Mouse (Mus musculus): ENCODE measurements at regions not wholly inside any gene's neighbourhood (a gene's known extent, or its start where the extent isn't known, plus 50 kb on each side); places are given as distances from the start of the nearest gene placed in this dataset.
A peak's percentile ranks its signal among the peaks of the same experiment; 100 is the strongest.

DNA sequence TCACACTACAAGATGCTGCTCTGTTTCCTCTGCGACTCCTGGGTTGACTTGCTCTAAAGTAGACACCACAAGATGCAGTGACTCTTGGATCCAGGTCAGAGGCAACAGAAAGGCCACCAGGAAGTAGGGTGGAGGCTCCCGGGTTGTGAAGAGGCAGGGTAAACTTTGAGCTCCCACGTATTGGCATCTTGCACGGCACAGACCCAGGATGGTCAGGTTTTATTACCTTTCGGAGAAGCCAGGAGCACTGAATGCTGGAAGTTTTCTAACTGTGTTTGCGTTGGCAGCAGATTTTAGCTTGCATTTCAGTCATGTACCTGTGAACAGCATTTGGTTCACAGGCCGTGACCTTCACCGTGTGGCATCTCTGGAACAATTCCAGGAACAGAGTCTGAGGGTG lies 227.2 kb upstream of the Foxq1 start:
- peak in 1 of 2 experiments; percentile 62 for DNase-seq (ENCODE audit: low spot score in 2 of 2)

DNA sequence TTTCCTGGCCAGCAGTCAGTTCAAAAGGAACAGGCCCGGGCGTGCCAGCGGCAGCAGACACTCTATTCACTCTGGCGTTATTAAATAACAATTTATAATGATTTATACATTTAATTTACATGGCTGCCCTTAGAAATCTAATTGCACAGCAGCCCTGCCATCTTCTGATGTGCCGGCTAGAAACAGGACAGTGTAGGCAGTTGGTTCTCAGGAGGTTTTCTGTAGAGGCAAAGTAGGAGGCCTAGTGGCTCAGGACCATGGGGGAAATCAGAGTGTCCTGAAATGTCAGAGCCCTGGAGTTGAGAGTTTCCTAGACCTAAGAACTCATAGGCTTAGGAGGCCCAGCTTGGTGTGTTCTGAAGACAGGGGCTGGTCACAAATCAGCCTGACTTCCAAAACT lies 225.2 kb upstream of the Foxq1 start:
- DNase-seq (ENCODE audit: low spot score in 2 of 2): no peak

DNA sequence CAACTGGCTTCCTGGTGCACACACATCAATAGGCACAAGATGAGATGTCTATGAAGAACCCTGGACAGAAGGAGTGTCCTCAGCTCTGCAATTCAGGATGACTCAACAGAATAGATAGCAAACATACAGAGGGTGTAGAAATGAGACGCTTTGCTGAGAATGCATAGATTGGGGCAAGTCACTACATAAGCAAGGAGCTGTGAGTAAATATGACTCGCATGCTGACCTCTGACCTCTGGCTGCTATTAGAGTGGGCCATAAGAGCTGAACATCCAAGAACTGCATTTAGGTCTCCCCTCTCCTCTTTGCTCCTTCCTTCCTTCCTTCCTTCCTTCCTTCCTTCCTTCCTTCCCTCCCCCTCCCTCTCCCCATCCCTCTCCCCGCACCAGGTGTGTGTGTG lies 221.0 kb upstream of the Foxq1 start:
- DNase-seq (ENCODE audit: low spot score in 2 of 2): no peak

DNA sequence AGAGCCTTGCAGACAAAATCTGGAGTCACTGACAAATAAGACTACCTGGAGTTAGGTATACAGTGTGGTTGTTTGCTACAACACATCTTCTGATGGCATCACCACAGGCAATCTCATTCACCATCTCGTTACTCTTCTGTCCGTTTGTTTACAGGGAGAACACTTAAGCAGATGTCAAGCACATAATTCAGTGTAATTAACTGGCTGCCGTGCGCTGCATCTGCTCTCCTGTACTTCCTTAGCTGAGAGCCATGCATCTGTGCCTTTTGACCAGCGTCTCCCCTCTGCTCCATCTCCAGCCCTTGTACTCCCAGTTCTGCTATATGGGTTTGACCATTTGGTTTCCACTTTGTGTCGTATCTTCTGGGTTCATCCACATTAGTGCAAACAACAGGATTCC lies 218.3 kb upstream of the Foxq1 start:
- no peak for DNase-seq (ENCODE audit: low spot score in 2 of 2)

DNA sequence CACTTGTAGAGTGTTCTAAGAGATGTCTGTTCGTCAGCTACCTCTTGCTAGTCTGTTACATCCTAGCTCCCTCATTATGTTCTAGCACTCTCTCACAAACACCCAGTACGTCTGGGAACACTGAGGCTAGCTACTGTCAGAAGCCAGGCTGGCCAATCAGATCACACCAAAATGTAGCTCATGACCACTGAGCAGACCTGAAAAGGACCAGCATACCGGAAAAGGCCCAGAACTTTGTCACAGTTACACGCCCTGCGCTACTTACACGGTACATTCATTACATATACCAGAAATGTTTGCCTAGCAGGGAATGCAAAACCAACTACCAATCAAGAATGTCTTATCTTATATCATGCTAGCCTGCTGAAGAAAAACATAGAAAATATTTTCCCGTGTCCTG lies 216.5 kb upstream of the Foxq1 start:
- peak in 1 of 2 experiments; percentile 42 for DNase-seq (ENCODE audit: low spot score in 2 of 2)

DNA sequence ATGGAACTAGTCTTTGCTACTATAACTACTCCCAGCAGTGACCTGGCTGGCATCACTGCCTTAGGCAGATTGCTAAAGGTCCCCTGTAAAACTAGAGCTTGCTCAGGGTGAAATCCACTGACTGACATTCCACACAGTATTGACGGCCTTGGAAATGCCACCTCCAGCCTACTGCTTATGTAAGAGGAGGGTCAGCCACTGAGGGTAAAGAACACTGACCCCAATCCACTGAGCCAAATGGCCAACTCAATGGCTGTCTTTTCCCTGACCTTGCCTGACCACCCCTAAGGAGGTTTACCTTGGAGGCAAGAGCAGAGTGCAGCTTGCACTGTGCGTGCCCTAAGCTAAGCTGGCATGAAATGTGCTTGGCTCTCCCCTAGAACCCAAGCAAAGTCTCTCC lies 216.0 kb upstream of the Foxq1 start:
- no peak for DNase-seq (ENCODE audit: low spot score in 2 of 2)

DNA sequence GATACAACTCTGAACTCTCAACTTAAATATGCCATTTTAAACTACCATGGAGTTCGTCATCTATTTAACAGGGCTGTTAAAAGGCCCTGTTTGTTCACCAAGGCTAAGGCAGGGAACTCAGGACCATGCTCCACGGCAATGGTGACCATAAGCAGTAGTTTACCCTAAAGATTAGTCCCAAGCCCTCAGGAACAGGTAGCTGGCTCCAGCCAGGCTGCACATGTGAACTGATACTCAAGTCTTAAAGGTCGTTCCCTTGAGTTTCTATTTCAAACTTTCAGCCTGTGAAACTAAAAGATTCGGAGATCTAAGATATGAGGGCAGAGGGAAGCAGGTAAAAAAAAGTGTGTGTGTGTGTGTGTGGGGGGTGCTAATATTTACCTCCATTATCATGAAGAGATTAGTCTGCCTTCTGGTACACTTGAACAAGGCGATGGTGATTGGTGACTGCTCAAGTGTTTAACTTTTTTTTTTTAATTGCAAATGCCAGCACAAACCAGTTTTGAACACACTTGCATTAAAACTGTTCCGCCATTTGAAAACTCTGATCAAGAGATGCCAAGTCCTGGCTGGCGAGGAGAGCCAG lies 215.5 kb upstream of the Foxq1 start:
- DNase-seq (ENCODE audit: low spot score in 2 of 2): no peak

DNA sequence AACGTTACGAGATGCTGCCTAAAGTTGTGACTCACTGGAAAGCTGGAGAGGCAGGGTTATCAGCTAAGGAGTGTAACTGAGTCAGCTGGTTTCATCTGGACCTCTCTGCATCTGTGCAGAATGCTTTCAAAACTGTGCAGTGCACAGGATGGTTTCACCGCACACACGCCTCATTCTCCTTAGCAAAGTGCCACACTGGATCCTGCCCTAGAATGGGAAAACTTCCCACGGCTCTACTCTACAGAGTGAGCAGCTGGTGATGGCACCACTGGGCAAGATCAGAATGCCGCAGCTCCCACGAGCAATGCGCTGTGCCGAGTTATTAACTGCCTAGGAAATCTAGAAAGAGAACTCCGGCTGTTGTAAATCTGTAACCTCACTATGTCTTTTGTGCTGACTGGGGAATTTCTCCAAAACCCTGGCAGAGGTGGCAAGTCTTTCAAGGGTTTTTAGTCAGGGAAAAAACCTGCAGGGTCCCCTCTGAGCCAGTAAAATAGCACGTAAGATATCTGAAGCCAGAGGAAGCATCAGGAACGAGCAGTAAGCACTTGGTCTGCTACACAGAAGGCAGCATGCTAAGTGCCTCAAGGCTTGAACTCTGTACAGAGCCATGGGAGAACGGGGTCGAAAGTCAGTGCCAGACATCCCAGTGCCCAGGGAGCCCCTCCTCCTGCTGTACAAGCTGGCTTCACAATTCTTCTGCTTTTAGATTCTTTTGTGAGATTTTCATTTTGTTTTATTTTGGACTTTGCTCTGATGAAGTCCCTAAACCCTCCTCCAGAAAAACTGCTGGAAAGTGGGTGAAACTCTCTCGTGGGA lies 214.4 kb upstream of the Foxq1 start:
- DNase-seq (ENCODE audit: low spot score in 2 of 2): peak in 1 of 2 experiments; percentile 13

DNA sequence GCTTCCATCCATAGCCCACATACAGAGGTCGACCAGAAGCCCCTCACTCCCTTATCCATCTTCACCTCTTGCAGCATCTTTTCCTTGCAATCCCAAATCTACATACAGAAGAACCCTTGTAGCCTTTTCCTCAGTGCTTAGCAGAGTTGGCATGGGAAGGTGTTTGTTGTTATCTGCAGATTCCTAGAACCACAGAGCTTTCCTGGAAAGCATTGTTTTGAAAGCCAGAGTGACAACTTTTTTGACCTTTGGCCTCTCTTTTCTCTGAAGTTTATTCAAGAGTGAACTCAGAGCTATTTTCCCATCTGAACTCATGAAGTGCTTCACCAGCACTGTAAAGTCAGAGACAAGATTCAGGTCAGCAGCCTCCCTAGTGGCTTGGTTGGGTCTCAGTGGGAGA lies 209.7 kb upstream of the Foxq1 start:
- DNase-seq (ENCODE audit: low spot score in 2 of 2): no peak

DNA sequence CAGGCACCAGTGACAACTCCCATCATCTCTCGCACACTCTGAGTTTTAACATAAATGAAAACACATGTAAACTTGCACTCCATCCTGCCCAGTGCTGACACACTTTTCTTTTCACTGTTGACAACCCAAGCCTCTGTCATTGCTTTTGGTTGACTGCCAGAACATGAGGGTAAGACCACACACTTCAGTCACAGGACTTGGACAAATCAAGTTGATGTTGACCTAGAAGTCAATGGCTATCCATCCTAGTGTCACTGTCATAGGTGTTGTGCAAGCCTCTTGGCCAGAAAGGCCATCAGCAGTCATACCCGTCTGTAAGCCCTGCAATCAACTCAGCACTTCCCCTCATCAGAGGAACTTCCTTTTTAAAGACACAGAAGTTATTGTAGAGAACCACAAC lies 208.9 kb upstream of the Foxq1 start:
- DNase-seq (ENCODE audit: low spot score in 2 of 2): no peak

DNA sequence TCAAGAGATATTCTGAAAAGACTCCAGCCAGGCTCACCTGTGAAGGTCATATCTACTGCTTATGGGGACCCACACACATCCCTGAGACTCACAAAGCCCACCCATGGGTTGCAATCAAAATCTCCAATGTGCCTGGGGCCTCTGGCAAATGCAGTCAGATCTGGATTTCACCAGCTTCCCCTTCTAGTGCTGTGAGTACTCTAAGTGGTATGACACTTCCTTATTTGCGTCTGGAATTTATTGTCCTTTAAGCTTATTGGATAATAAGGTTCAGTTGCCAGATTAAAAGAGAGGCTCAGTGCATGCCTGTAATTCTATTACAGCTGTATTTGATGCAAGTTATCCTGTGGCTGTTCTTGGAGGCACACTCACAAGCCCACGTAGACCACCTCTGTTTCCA lies 206.3 kb upstream of the Foxq1 start:
- DNase-seq (ENCODE audit: low spot score in 2 of 2): no peak

DNA sequence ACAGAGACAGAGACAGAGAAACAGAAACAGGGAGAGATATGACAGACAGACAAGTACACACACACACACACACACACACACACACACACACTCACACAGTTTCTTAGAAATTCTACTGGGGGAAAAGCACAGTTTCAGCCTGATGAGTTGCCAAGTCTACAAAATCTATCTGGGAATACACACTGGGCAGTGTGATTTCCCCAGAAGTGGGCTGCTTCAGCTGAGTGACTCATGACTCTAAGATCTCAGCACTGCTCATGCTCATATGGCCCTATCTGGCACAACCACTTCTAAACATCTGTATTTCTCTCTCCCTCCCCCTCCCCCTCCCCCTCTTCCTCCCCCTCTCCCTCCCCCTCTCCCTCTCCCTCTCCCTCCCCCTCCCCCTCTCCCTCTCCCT lies 204.5 kb upstream of the Foxq1 start:
- no peak for DNase-seq (ENCODE audit: low spot score in 2 of 2)

DNA sequence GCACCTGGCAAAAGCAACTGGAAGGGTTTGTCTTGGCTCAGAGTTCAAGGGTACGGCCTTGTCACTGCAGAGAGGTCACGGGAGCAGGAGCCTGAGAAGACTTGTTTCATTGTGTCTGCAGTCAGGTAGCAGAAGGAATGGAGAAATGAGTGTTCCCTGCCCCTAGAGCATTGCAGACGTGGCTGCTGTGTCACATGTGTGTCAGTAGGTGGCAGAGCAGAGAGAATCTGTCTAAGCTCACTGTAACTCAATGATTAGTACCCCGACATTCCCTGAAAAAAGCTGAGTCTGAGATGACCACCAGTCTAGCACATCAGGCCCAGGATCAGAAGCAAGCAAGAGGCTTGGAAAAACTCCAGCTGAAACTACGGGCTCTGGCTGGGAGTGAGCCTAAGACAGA lies 203.1 kb upstream of the Foxq1 start:
- no peak for DNase-seq (ENCODE audit: low spot score in 2 of 2)

DNA sequence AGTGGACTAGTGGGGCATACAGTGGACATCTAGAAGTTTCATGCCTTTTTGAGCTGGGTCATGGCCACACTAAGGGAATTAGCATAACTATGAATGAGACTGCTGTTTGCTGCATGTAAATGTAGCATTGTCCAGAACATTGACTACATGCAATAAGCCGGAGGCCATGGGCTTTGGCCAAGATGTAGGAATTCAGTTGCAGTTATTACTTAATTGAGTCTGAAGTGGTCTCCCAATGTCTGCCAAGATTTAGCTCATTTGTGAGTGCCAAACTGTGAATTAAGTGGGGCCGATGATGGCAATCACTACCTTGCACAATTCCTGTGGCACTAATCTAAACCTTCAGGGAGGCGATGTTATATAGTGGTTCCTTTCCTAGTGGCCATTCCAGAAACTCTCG lies 196.6 kb upstream of the Foxq1 start:
- DNase-seq (ENCODE audit: low spot score in 2 of 2): no peak

DNA sequence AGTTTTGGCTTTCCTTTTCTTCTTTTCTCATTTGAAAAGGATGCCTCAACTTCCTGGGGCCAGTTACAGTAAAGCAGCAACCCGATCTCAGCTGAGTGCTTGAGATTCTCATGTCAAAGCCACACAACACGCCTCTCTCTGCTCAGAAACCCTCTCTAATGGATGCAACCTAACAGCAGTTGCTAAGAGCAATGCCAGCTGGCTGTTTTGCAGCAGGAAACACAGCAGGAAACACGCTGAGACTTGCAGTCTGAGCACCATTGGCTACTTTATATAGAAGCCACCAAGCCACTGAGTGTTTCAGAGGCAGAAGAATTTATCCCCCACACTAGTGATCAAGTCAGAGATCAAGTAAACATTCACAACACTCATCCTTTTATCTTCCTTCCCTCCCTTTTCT lies 193.5 kb upstream of the Foxq1 start:
- no peak for DNase-seq (ENCODE audit: low spot score in 2 of 2)

DNA sequence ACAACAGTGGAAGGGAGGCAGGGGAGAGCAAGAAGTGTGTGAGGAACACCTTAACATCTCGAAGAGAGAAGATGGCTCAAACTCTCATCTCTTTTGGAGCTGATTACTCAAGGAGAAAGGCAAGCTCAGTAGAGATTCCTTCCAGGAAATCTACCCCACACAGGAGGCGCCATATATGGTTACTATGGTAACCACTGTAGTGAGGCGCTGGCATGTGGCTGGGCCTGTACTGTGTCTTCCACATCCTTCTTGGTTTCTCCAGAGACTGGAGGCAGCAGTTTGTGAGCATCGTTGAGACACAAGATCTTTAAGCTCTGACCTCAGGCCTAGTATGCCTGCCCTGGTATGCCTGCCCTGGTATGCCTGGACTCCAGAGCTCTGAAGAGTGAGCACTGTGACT lies 191.6 kb upstream of the Foxq1 start:
- no peak for DNase-seq (ENCODE audit: low spot score in 2 of 2)

DNA sequence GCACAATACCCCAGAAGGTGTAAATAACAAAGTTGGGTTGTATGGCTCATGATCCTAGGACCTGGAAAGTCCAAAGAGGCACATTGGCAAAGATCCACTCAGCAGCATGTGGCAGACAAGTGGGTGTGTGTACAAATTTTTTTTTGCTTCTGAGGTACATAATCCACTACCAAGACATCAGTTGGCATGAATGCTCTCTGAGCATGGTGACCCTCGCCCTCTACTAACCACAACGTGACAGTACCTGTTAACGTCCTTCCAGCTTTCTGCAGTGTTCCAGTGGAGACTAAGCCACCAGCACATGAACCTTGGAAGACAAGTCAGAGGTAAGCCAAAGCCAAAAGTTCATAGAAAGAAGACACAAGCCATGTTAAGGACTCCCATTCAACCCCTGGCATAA lies 188.7 kb upstream of the Foxq1 start:
- DNase-seq (ENCODE audit: low spot score in 2 of 2): no peak

DNA sequence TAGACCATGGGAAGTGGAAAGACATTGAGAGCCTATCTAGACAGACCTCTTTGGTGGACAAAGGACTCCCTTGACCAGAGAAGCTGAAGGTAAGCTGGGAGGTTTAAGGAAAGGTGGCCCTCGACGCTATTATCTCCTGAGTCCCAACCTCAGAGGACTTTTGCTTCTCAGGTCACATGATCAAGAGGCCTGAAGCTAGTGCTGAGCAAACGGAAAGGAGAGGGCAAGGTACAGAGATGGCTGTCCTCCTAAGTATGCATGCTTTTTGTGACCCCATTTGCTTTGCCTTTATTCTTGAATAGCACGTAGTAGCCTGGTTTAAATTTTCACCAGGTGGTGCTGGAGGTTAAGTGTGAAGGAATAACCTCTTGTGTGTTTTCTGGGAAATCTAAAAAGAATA lies 186.8 kb upstream of the Foxq1 start:
- DNase-seq (ENCODE audit: low spot score in 2 of 2): no peak

DNA sequence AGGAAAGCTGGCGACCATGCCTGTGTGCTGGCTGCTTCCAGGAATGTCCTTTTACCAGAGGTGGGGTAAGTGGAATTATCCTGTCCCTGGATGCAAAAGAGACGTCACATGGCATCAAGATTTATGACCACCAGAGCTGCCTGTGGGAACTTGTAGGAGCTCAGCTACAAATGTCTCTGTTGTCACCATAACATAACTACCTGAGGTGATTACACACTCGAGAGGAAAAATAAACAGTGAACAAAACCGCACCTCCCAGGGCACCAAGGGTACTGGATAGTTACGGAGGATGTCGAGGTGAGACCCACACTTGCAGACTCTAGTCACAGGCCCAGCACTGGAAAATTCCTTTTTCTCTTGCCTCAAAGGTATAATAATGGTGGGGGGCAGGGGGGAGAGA lies 185.1 kb upstream of the Foxq1 start:
- peak in 1 of 2 experiments; percentile 15 for DNase-seq (ENCODE audit: low spot score in 2 of 2)

DNA sequence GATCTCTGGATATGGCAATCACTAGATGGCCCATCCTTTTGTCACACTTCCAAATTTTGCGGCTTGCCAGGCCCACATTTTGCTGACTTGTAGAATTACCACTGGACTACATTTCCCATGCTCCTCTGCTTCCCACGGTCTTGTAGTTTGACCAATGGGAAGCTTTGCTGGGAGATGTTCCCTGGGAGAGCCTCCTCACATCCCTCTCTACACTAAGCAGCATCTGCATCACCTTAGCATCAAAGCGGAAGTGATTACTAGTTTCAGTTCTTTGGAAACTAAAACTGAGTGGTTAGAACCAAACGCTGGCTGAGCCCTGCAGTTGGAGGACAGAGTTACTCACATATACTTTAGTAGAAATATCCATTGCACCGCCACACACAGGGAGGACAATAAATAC lies 181.9 kb upstream of the Foxq1 start:
- DNase-seq (ENCODE audit: low spot score in 2 of 2): no peak

DNA sequence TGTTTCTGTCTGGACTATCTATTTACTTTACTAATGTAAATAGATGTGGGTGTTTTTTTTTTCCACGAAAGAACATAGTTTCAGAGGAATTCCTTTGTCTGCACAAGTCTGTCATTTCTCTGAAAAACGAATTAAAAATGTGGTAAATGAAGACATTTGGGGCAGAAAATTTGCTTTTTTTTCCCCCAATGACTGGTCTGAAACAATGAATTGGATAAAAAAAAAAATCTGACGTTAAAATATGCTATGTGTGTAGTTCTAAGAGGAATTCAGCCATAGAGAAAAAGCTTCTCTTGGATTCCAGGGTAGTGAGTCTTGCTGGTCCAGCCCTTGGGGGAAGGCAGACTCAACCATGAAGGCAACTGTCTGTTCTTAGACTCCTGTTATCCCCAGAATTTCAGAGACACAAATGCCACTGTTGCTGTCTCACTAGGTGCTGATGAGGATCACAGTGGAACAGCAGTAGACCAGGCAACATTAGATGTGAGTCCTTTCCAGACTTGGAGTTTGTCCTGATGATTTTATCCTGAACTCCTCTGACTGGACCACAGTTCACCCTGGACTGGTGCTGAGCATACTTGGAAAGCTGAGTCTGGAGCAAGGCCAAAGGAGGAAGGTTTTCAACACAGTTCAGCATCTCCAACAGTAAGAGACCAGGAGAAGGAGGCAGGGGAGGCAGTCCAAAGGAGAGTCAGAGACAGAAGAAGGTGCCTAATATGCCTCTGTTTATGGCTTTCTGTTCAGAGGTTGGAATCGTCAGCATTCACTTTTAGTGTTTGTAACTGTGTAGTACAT lies 162.3 kb upstream of the Foxq1 start:
- DNase-seq (ENCODE audit: low spot score in 2 of 2): no peak

DNA sequence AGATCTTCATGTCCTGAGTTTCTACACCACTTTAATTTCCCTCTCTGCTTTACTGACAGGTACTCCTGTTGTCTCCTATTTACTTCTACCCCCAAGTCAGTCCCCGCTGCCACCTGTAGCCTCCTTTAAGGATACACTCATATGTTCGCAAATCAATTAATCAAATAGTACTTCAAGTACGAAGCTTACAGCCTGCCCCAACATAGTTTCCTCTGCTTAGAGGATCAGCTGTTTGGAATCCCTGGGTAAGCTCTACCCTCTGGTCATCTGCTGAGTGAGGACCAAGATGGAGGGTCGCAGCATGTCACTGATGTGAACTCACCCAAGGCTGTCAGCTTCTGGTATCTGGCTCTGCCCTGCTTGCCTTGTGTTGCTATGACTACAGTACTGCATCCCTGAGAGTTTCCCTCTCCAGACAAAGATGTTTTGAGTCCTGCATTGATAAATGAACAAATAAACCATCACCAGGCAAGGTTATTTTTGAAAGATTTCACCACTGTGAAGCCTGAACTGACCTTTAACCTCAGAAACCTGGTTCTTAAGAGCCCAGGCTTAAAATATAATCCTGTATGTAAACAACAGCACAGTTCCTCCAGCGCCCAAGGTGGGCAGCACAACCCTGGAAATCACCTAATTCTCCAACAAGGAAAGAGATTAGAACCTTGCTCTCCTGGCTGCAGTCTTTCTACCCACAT lies 159.6 kb upstream of the Foxq1 start:
- DNase-seq (ENCODE audit: low spot score in 2 of 2): no peak
